Mouse (Mus musculus) thymus, adult 2 months (tissue): ENCODE results near the gene Carns1.

Experiments used
- CTCF ChIP-seq: fragments of 200-500 bp; IDR thresholded peaks from 2 replicates; pipeline ENCODE4 v1.5.1; 2012; ENCODE audit warnings: mild to moderate bottlenecking, control low read depth, low read length, moderate library complexity, borderline replicate concordance; ENCODE audit not compliant: control insufficient read depth, poor library complexity, insufficient read depth; ENCODE audit errors: extremely low read depth
- POLR2A ChIP-seq: fragments of 200-500 bp; IDR thresholded peaks from 2 replicates; pipeline ENCODE4 v1.6.1; 2012; ENCODE audit warnings: mild to moderate bottlenecking, low read length, control low read depth, moderate library complexity; ENCODE audit not compliant: control insufficient read depth, poor library complexity, insufficient read depth; ENCODE audit errors: extremely low read depth

DNA sequence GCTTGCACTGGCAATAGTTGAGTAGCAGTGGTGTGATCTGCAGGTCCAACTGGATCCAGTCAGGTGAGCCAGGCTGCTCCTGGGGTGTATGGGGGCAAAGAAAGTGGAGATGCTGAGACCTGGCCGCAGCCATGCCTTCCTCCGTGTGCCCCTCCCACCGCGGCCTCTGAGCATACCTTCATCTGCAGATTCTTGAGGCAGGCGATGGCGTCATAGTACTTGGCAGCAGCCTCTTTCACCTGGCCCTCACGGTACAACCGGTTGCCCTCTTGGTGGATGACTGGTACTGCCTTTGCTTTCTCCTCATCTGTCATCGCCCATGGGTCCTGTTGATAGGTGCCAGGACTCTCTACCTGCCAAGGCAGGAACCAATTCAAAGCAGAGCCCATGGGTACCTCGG, 60.1 kb downstream of the Carns1 start:
- TF ChIP-seq POLR2A (no peak), CTCF (no peak)
